Mouse (Mus musculus) embryonic fibroblast, embryonic 13.5 days (primary cell): ENCODE measurements at regions not wholly inside any gene's neighbourhood (a gene's known extent, or its start where the extent isn't known, plus 50 kb on each side); places are given as distances from the start of the nearest gene placed in this dataset.

Source experiments
- CTCF ChIP-seq: IDR thresholded peaks from 2 replicates; pipeline ENCODE4 v1.5.1; 2011; ENCODE audit warnings: mild to moderate bottlenecking, control low read depth, low read length, moderate library complexity, borderline replicate concordance; ENCODE audit not compliant: insufficient read depth
- POLR2A ChIP-seq: IDR thresholded peaks from 2 replicates; pipeline ENCODE4 v1.6.1; 2011; ENCODE audit warnings: low read depth, mild to moderate bottlenecking, control low read depth, low read length, moderate library complexity

DNA sequence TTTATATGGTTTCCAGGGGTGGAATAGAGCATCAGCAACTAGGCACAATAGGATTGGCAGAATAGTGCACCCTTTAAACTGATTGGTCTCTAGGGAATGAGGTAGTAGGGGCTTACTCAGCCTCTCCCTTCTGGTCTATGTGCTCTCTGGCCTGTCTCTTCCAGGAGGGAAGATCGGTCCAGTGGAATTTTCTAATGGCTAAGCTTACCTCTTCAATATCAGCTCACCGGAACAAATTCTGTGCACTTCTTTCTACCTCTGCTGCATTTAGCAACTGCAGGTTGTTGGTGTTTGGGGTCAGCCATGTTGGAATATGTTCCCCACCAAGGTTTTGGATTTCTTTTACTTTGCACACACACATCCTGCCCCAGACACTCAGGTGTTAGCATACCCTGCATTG lies 405.1 kb downstream of the Bcor start:
- TF ChIP-seq CTCF (no peak), POLR2A (no peak)
